33 mouse cellular contexts compared by ENCODE assay signal in the genomic region with DNA sequence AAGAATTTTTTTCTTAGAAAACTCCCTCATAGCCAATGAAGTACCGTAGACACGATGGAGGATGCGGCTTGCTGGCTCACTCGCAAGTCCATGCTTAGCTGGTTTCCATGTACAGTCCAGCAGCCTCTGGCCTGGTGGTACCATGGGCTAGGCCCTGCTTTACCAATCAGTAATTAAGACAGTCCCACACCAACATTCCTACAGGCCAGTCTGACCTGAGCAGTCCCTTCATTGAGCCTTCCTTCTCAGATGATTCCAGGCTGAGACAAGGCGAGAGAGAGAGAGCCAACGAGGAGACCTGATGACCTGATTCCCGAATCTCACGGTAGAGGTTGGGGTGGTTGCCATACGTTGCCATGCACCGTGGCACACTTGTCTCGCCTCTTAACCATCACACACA.
"Had no signal": no experiment of that assay in that cellular context is flagged by ENCODE, and none has a peak within 500 bp of the region (broad histone marks: within the 10 kb centered on the region; RNA-seq: fewer than 3 reads in every experiment).

No protein-coding gene starts in this region.

- H3K9ac ChIP-seq: heart, embryonic 12.5 days; heart, embryonic 13.5 days; heart, embryonic 15.5 days; hindbrain, embryonic 12.5 days; hindbrain, embryonic 13.5 days; hindbrain, embryonic 14.5 days; hindbrain, embryonic 15.5 days; intestine, embryonic 15.5 days; kidney, embryonic 15.5 days had no signal

- H3K4me2 ChIP-seq: heart, embryonic 12.5 days; heart, embryonic 13.5 days; heart, embryonic 15.5 days; hindbrain, embryonic 12.5 days; hindbrain, embryonic 13.5 days; hindbrain, embryonic 14.5 days; hindbrain, embryonic 15.5 days; intestine, embryonic 15.5 days; kidney, embryonic 15.5 days had no signal

- DNase-seq: heart, postnatal 14 days; heart, postnatal 36 days; heart, postnatal 4 days; kidney, adult 11 months; kidney, adult 18-20 months; kidney, adult 2 months; kidney, adult 8-10 months; kidney, adult 9 months; kidney, postnatal 10 days; kidney, postnatal 14 days; kidney, postnatal 25 days; kidney, postnatal 36 days; kidney, postnatal 4 days; layer of hippocampus, adult 9-11 months; layer of hippocampus, postnatal 36 days had no signal

- H3K9me3 ChIP-seq: heart, embryonic 12.5 days; heart, embryonic 13.5 days; heart, embryonic 15.5 days; hindbrain, embryonic 10.5 days; hindbrain, embryonic 12.5 days; hindbrain, embryonic 13.5 days; hindbrain, embryonic 15.5 days; intestine, embryonic 15.5 days; kidney, embryonic 15.5 days had no signal

- H3K4me3 ChIP-seq: heart, embryonic 12.5 days; heart, embryonic 13.5 days; heart, embryonic 15.5 days; hindbrain, embryonic 10.5 days; hindbrain, embryonic 12.5 days; hindbrain, embryonic 13.5 days; hindbrain, embryonic 15.5 days; intestine, embryonic 15.5 days; kidney, embryonic 15.5 days; layer of hippocampus, adult 2 months; left cerebral cortex, adult 2 months had no signal

- H3K4me1 ChIP-seq: heart, embryonic 13.5 days; heart, embryonic 15.5 days; hindbrain, embryonic 10.5 days; hindbrain, embryonic 12.5 days; hindbrain, embryonic 13.5 days; hindbrain, embryonic 15.5 days; intestine, embryonic 15.5 days; kidney, embryonic 15.5 days had no signal

- ATAC-seq: hindbrain, embryonic 16.5 days; hindbrain, postnatal 0 days; inflammation-experienced regulatory T-cells, adult 6 months; intestine, embryonic 15.5 days; intestine, embryonic 16.5 days; intestine, postnatal 0 days had no signal

- H3K27ac ChIP-seq: heart, embryonic 13.5 days; heart, embryonic 15.5 days; hindbrain, embryonic 10.5 days; hindbrain, embryonic 12.5 days; hindbrain, embryonic 13.5 days; hindbrain, embryonic 14.5 days; hindbrain, embryonic 15.5 days; hindbrain, postnatal 0 days; intestine, embryonic 15.5 days; kidney, embryonic 15.5 days; kidney, postnatal 0 days; layer of hippocampus, adult 2 months; left cerebral cortex, adult 2 months had no signal

- H3K27me3 ChIP-seq: heart, embryonic 12.5 days; heart, embryonic 13.5 days; heart, embryonic 15.5 days; hindbrain, embryonic 12.5 days; hindbrain, embryonic 13.5 days; hindbrain, embryonic 15.5 days; intestine, embryonic 15.5 days; kidney, embryonic 15.5 days had no signal
